Mouse (Mus musculus) lung, adult 2 months (tissue): ENCODE measurements around the gene Msn. TPM values are rescaled to one million over a fixed set of nuclear protein-coding genes. Genes with fewer than 3 reads are reported as not detected.

Experiments
- DNase-seq: peaks from one replicate; pipeline ENCODE4 v3.0.0; 2022
- H3K4me1 ChIP-seq: fragments of 200-500 bp; 2 replicates; pipeline ENCODE4 v1.6.1; 2011; ENCODE audit warnings: low read length; ENCODE audit not compliant: control insufficient read depth, insufficient read depth
- H3K4me3 ChIP-seq: fragments of 200-500 bp; replicated peaks from 2 replicates; pipeline ENCODE3; 2011; ENCODE audit warnings: low read depth, mild to moderate bottlenecking, control low read depth, low read length; ENCODE audit errors: extremely low read depth
- CTCF ChIP-seq: fragments of 200-500 bp; IDR thresholded peaks from 2 replicates; pipeline ENCODE4 v1.5.1; 2011; ENCODE audit warnings: mild to moderate bottlenecking, low read length, control low read depth; ENCODE audit not compliant: insufficient read depth
- POLR2A ChIP-seq: fragments of 200-500 bp; IDR thresholded peaks from 2 replicates; pipeline ENCODE4 v1.6.1; 2011; ENCODE audit warnings: low read depth, mild to moderate bottlenecking, control low read depth, low read length, borderline replicate concordance; ENCODE audit errors: extremely low read depth
- WGBS: fragments of 180-500 bp; shearing (Covaris S2); methylation state at CpG from one replicate; pipeline ENCODE4 v1.1.7; 2018; 5-methylcytosine and 5-hydroxymethylcytosine counted together
- polyA plus RNA-seq: library from polyadenylated mRNA; depleted of rRNA; stranded (reverse); fragments of >200 nt; gene quantifications from 2 replicates; pipeline ENCODE4 v1.2.3, GENCODE M21; 2012

Gene Msn
- polyA plus RNA-seq, 1 experiment: 370 TPM

GRCm38 (mm10) chrX:96115501-96115900 lies 19.7 kb downstream of the Msn start:
- H3K4me1 ChIP-seq: no peaks in the 10 kb centered on the region; the same call in none of the 2 replicates
- TF ChIP-seq POLR2A (no peak), CTCF (no peak)
- no peak for DNase-seq
- H3K4me3 ChIP-seq: no peak overlapping the region

DNA sequence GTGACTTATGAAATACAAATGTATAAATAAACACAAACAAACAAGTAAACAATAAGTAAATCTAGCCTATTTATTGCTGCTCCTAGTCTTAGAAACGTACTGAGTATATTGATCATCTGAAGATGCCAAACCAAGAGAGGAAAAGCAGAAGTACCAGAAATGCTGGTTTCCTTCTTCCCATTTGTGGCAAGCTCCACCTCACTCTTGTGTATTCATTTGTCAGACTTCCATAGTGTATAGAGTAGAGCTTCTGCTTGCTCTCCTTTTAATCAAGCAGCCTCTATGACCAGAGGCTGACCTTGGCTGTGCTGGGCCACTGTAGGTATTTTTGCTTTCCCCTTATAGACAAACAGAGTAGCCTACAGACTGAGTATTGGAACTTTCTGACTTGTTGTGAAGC lies 21.5 kb downstream of the Msn start:
- WGBS: 55% methylated on average over 1 of the region's 1 CpGs
- Histone ChIP-seq H3K4me3 (no peak overlapping the region), H3K4me1 (peaks cover 2% of the 10 kb centered on the region; the same call in 1 of the 2 replicates)
- no peak for TF ChIP-seq POLR2A
- no peak for TF ChIP-seq CTCF
- no peak for DNase-seq

DNA sequence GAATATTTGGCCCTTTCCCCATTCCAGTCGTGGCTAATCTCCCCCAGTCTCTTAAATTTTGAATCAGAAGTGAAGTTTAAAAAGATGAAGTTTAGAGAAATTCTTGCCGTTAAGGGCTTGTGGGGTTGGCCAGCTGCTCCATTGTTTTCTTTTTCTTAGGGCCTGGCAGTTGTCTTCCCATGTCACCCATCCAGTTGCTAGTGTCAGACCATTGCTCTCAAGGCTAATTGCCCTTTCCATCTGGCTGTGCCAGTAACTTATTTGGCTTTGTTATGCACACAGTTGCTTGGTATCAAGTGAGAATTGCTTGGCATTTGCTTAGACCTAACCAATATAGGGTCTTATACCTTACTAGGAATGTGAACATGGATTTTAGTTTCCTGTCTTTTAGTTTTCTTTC lies 24.2 kb downstream of the Msn start:
- TF ChIP-seq POLR2A: no peak
- TF ChIP-seq CTCF: no peak
- Histone ChIP-seq H3K4me3 (no peak overlapping the region), H3K4me1 (peaks cover 2% of the 10 kb centered on the region; the same call in 1 of the 2 replicates)
- 51% methylated on average over 2 of the region's 2 CpGs for WGBS
- no peak for DNase-seq

DNA sequence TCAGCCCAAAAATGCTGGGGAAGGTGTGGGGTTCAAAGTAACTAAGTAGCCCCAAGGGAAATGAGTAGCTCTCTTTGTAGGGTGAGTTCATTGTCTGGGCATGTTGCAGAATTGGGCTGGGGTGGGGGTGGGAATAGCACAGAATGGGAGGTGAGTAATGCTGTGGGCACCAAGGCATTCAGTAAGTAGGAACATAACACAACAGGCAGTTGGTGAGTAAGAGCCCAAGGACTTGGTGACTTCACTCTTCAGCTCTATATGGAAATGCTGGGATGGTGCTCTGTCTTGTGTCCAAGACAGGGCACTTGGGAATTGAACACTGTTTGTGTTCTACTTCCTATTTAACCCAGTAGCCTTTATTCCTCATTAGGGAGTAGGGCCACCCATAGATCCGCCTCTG lies 26.1 kb downstream of the Msn start:
- peaks cover 7% of the 10 kb centered on the region for H3K4me1 ChIP-seq
- no peak overlapping the region for H3K4me3 ChIP-seq
- TF ChIP-seq POLR2A (no peak), CTCF (no peak)
- WGBS: 75% methylated on average over 1 of the region's 1 CpGs
- no peak for DNase-seq

DNA sequence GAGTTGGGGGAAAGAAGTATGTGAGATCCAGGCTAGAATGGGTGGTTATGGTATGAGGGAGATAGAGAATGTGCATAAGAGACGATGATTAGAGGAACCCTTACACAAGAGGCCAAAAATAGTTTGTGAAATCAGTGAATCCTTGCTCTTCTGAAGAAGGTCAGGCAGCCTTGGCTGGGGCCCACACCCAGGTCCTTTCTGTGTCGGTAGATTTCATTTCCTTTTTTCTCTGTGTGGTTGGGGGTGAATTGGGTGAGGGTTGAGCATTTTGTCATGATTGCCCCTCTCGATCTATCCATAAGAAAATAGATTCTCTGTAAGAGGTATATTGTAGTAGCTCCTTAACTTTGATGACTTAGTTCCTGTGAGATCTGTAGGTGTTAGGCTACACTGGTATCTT lies 31.0 kb downstream of the Msn start:
- no peak for TF ChIP-seq POLR2A
- no peak for TF ChIP-seq CTCF
- no peak for DNase-seq
- Histone ChIP-seq H3K4me3 (no peak overlapping the region), H3K4me1 (peaks cover 23% of the 10 kb centered on the region)
- WGBS: 50% methylated on average over 3 of the region's 3 CpGs

GRCm38 (mm10) chrX:96130139-96130538 lies 34.3 kb downstream of the Msn start:
- no peak for TF ChIP-seq POLR2A
- TF ChIP-seq CTCF: no peak
- 26% methylated on average over 5 of the region's 5 CpGs for WGBS

GRCm38 (mm10) chrX:96130663-96131062 lies 34.8 kb downstream of the Msn start:
- WGBS: 48% methylated on average over 6 of the region's 6 CpGs

More at GRCm38 (mm10) chrX:96130139-96130538, 34.3 kb downstream of the Msn start:
- Histone ChIP-seq H3K4me1 (peaks cover 35% of the 10 kb centered on the region), H3K4me3 (no peak overlapping the region)
- no peak for DNase-seq

DNA sequence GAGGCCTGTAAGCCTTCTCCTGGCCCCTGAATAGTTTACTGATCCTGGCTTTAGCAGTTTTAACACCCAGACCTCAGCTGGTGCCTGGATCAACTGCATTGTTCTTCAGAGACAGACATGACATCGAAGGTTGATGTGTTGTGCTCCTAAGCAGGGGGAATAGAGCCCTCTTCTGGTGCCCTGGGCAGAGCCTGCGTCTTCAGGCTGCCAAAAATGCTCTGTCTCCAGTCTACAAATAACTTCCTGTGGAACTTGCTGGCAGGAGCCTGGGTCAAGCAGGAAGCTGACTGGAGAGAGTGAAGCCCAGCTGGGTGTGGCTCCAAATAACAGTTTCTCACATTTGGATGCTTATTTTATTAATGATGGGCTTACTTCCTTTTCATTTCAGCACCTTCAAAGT lies 37.4 kb downstream of the Msn start:
- TF ChIP-seq POLR2A (no peak), CTCF (peak; percentile 58)
- peak; percentile 35 for DNase-seq
- Histone ChIP-seq H3K4me1 (peaks cover 32% of the 10 kb centered on the region), H3K4me3 (no peak overlapping the region)
- WGBS: 17% methylated on average over 2 of the region's 2 CpGs

More at GRCm38 (mm10) chrX:96130663-96131062, 34.8 kb downstream of the Msn start:
- Histone ChIP-seq H3K4me1 (peaks cover 37% of the 10 kb centered on the region), H3K4me3 (no peak overlapping the region)
- no peak for DNase-seq
- no peak for TF ChIP-seq POLR2A
- TF ChIP-seq CTCF: no peak

- TF ChIP-seq POLR2A (no peak), CTCF (no peak)
- no peak for DNase-seq
- Histone ChIP-seq H3K4me3 (no peak overlapping the region), H3K4me1 (peaks cover 26% of the 10 kb centered on the region)
- WGBS: 35% methylated on average over 5 of the region's 5 CpGs
Measured at GRCm38 (mm10) chrX:96134243-96134661, 38.4 kb downstream of the Msn start.

DNA sequence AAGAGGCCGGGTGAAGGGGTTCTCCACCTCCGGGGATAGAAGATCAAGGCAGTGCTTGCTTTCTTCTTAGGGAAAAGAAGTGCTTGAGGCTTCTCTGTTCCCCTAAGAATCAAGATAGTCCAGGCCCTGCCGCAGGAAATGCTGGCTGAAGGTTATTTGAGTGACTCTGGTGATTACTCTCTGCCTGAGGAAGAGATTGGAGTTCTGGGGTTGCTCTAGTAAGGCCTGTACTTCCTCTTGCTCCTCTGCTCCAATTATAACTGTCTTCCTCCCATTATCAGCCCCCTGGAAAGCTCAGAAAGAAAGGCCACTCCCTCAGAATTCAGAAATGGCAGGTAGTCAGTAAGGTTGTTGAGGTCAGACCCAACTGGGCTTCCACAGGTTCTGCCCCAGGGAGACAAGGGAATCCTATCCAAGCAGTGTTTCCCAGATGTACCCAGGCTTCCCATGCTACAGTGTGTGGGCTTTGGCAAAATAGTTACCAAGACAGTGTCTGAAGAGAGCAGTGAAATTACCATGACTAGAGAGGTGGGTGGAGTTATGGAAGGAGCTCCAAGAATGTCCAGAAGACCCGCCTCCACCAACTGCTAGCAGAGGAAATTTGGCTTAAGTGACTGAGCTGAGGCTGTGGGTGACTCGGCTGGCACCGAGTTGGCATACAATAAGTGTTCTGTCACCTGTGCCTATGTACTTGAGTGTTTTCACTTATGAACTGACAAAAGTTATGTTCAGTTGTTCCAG lies 39.2 kb downstream of the Msn start:
- DNase-seq: no peak
- TF ChIP-seq CTCF (no peak), POLR2A (no peak)
- Histone ChIP-seq H3K4me3 (no peak overlapping the region), H3K4me1 (peaks cover 19% of the 10 kb centered on the region)
- 34% methylated on average over 6 of the region's 6 CpGs for WGBS
